Mouse (Mus musculus): ENCODE measurements around the gene Hist1h4f.
A peak's percentile ranks its signal among the peaks of the same experiment; 100 is the strongest.
"Not testable (repeated sequence)": the region's sequence is repeated elsewhere in the genome, so short reads cannot be mapped to it uniquely, and the experiment has no call there.

The Hist1h4f gene

GRCm38 (mm10) chr13:23554925-23555838 is 3.7 kb upstream of the Hist1h4f start:
- DNase-seq (ENCODE audit: low spot score), result peak; percentile 86

DNA sequence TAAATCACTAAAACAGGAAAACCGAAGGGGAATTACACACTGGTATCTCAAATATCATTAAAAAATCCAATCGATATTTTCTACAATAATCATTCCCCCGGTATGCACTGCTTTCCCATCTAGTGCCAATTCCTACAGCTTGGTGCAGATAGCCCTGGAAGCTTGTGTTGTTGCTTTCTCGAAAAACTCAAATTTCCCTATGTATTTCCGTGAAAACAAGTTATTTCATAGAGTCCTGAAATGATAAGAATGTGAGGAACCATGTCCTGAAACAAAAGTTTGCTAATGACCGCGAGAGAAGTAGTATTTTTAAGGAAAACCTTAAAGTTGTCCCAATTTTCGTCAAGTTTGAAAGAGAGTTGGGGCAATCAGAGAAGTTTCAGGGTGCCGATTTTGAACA is 2.9 kb upstream of the Hist1h4f start:
- no peak for DNase-seq (ENCODE audit: low spot score)

- DNase-seq (ENCODE audit: low spot score), result no peak
Observed at GRCm38 (mm10) chr13:23552962-23553361, 1.5 kb upstream of the Hist1h4f start, which contains the start of gene Hist1h1d. Gene Hist1h1d, plus strand, starts transcription at chr13:23553262.

- no peak for DNase-seq (ENCODE audit: low spot score)
Observed at GRCm38 (mm10) chr13:23551931-23552914, 775 bp upstream of the Hist1h4f start.

GRCm38 (mm10) chr13:23550761-23551145 is 695 bp downstream of the Hist1h4f start:
- no peak for DNase-seq (ENCODE audit: low spot score)

GRCm38 (mm10) chr13:23546694-23547093 is 4.8 kb downstream of the Hist1h4f start:
- DNase-seq (ENCODE audit: low spot score), result no peak

GRCm38 (mm10) chr13:23544787-23545120 is 6.7 kb downstream of the Hist1h4f start:
- not testable (repeated sequence) for DNase-seq (ENCODE audit: low spot score)

DNA sequence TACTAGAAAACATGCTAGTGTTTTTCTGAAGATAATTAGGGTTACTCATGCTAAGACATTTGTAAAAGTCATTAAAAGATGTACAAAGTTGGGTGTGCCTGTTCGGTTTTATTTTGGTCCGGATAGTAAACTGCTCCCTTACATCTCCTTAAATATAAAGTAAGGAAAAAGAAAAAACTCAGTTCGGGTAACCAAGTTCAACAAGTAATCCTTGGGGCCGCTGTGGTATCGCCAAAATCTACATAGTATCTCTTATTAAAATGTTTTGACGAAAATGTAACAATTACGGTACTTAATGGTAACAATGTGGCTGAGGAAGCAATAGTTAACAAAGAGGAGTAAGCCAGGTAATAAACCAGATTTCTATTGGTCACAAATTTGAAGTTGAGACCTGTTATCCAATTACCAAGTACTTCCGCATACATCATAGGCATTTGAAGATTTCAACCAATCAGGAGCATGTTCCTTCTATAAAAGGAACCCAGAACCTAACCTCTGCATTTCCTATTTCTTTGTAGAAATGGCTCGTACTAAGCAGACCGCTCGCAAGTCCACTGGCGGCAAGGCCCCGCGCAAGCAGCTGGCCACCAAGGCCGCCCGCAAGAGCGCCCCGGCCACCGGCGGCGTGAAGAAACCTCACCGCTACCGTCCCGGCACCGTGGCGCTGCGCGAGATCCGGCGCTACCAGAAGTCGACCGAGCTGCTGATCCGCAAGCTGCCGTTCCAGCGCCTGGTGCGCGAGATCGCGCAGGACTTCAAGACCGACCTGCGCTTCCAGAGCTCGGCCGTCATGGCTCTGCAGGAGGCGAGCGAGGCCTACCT is 7.3 kb downstream of the Hist1h4f start, which contains the start of gene Hist1h3f:
Gene Hist1h3f, plus strand, starts transcription at position 88 of the 822 bp plus-strand sequence.
- peak; percentile 79 for DNase-seq (ENCODE audit: low spot score)

- peak; percentile 77 for DNase-seq (ENCODE audit: low spot score)
Observed at GRCm38 (mm10) chr13:23542999-23543607, 8.3 kb downstream of the Hist1h4f start, which contains the start of gene Hist1h2bh. Gene Hist1h2bh, minus strand, starts transcription at chr13:23543392.

DNA sequence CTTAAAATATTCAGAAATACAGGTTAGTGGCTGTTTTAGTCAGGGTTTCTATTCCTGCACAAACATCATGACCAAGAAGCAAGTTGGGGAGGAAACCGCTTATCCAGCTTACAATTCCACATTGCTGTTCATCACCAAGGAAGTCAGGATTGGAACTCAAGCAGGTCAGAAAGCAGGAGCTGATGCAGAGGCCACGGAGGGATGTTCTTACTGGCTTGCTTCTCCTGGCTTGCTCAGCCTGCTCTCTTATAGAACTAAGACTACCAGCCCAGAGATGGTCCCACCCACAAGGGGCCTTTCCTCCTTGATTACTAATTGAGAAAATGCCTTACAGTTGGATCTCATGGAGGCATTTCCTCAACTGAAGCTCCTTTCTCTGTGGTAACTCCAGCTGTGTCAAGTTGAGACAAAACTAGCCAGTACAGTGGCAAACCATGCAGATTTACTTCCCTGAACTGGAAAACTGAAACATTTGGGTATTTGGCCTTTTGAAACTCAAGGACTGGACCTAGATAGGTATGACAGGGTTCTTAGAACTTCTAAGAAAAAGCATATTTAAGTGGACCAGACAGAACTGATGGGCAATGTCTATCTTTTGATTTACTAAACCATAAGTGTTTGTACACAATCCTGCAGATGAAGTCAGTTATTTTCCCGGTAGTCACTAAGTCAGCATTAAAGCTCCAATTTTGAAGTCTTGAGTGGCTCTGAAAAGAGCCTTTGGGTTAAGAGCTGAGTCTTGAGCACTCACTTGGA is 9.0 kb downstream of the Hist1h4f start:
- not testable (repeated sequence) for DNase-seq (ENCODE audit: low spot score)

GRCm38 (mm10) chr13:23541497-23541896 is 10.0 kb downstream of the Hist1h4f start:
- no peak for DNase-seq (ENCODE audit: low spot score)

DNA sequence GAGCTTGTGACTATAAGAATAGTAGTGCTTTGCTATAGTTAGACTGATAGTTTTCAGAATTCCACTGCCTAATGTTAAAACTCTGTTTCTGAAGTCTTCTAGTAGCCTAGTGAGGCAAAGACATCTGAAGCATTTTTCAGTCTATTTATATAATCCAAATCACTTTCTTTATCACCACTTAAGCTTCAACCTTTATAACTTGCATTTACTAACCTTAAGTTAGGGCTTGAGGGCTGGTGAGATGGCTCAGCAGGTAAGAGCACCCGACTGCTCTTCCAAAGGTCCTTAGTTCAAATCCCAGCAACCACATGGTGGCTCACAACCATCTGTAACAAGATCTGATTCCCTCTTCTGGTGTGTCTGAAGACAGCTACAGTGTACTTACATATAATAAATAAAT is 11.6 kb downstream of the Hist1h4f start:
- DNase-seq (ENCODE audit: low spot score), result not testable (repeated sequence)

- no peak for DNase-seq (ENCODE audit: low spot score)
Observed at GRCm38 (mm10) chr13:23538249-23538648, 13.2 kb downstream of the Hist1h4f start.

DNA sequence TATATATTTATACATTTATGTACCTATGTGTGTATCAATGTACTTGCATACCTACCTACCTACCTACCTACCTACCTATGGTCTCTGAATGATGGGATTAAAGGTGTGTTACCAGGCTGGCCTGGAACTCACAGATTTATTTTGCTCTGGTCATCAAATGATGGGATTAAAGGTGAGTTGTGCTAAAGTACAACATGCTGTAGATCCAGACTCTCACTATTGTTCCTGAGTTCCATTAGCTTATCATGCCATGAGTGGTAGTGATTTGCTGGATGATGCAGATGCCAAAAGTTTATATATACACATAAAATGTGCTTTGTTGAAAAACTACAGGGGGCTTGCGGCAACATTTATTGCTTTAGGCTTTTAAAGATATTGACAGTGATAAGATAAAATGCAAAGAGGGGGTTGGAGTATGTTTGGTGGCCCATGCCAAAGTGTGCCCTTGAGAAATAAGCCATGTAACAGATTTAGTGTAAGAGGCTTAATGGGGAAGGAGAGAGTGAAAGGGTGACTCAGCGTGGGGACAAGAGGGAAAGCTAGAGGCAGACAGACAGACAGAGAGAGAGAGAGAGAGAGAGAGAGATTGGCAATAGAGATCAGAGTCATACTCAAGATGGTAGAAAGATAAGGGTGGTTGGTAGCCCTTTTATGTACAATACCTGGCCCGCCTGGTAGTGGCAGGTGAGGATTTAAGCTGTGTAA is 14.3 kb downstream of the Hist1h4f start:
- no peak for DNase-seq (ENCODE audit: low spot score)

- no peak for DNase-seq (ENCODE audit: low spot score)
Observed at GRCm38 (mm10) chr13:23536076-23536822, 15.2 kb downstream of the Hist1h4f start.

DNA sequence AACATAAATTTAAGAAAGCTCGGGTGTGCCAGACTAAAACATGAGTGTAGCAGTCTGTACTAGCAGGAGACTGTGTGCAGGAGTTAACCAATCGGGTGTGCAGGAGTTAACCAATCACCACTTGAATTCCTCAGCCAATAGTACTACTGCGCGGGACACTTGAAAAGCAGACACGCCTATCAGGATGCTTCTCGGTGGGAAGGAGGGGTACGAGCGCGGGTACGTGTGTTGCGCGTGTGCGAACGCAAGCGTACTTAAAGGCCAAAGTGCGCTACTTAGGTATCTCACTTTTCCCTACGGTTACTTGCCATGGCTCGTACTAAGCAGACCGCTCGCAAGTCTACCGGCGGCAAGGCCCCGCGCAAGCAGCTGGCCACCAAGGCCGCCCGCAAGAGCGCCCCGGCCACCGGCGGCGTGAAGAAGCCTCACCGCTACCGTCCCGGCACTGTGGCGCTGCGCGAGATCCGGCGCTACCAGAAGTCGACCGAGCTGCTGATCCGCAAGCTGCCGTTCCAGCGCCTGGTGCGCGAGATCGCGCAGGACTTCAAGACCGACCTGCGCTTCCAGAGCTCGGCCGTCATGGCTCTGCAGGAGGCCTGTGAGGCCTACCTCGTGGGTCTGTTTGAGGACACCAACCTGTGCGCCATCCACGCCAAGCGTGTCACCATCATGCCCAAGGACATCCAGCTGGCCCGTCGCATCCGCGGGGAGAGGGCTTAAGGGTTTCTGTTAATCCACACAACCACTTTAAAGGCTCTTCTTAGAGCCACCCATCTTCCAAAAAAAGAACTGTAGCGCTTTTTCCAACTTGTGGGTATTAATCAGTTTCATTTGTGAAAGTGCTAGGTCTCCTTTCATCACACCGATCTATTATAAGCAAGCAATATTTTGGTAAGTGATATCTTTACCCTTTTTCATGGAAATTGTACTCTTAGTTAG is 16.0 kb downstream of the Hist1h4f start, which contains the start of gene Hist1h3g:
Gene Hist1h3g, plus strand, starts transcription at position 286 of the 939 bp plus-strand sequence.
- peak; percentile 80 for DNase-seq (ENCODE audit: low spot score)

DNA sequence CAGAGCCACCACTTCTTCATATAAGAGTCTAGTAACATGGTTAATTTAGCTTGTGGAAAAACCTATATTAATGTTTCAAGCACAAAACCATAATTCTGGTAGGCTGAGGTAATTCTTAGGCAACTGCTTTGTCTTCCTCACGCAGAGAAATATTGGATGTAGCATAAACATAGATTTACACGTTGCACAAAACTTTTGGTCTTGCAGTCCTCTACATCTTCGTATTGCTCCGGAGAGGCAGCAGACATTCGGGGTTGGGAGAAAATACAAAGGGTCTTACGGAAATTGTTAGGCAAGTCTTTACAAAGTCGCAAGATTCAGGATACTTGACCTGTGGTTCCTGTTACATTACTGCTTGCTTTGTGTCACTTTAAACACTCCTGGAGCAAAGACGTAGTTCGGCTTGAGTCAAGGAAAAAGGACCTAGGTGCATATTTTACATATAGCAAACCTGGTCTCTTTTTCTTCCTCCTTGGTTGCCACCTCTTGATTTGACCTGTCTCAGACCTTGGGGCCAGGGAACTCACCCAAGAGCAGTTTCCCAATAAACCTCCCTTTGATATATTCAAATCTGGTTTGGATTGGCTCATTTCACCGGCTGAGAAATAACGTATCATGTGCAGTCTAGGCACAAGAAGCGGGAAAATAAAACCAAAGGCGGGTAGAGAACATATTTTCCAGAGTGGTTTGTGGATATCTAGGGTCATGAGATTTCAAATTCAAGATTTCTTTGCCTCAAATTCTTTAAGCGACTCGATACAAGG is 16.9 kb downstream of the Hist1h4f start:
- peak; percentile 46 for DNase-seq (ENCODE audit: low spot score)
